ENCODE assay signal across 6 mouse cellular contexts in the genomic region with DNA sequence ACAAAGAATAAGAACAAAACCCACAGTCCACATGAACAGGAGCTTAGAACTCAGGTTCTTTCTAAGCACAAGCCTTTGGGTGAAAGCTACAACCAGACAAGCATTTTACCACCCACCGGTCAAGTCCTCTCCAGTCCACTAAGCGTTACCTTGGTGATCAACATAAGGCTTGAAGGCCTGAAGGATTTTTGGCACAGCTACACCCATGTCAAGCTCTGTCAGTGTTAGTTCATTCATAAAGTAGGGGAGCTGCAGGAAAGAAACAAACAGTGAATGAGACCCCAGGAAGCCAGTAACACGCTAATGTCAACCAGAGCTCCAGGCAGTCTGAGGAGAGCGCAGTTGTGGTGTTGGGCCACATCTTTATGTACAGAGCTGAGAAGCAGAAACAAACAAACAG.
"Had no signal": no experiment of that assay in that cellular context is flagged by ENCODE, and none has a peak within 500 bp of the region (broad histone marks: within the 10 kb centered on the region; RNA-seq: fewer than 3 reads in every experiment).

No protein-coding gene starts in this region.

- H3K9me3 ChIP-seq: kidney, embryonic 15.5 days; limb, embryonic 15.5 days had no signal

- H3K4me2 ChIP-seq: kidney, embryonic 15.5 days; limb, embryonic 15.5 days had no signal

- H3K27me3 ChIP-seq: kidney, embryonic 15.5 days; limb, embryonic 15.5 days had no signal

- H3K27ac ChIP-seq: kidney, embryonic 15.5 days; limb, embryonic 15.5 days; stomach, postnatal 0 days had no signal

- H3K4me3 ChIP-seq: kidney, embryonic 15.5 days; limb, embryonic 15.5 days had no signal

- ATAC-seq: midbrain, embryonic 16.5 days had no signal

- H3K9ac ChIP-seq: kidney, embryonic 15.5 days; limb, embryonic 15.5 days had no signal

- DNase-seq: lung, postnatal 36 days; thymus, postnatal 4 days had no signal
